Mouse (Mus musculus) hindbrain, embryonic 16.5 days (tissue): Measurements from ENCODE around the gene Nrxn2. TPM values are rescaled to one million over a fixed set of nuclear protein-coding genes. Genes with fewer than 3 reads are reported as not detected.

Experiments
- ATAC-seq: fragments of 200-750 bp; cut with Nextera tagmentation; 2 replicates; pipeline ENCODE4 v1.8.0; 2017; ENCODE audit warnings: moderate TSS enrichment, moderate library complexity
- H3K27ac ChIP-seq: fragments of 300-500 bp; sonication (generic); 2 replicates; pipeline ENCODE4 v1.5.1; 2014; ENCODE audit warnings: low read depth, mild to moderate bottlenecking, control low read depth, low read length, moderate library complexity
- H3K27me3 ChIP-seq: fragments of 300-500 bp; sonication (generic); replicated peaks from 2 replicates; pipeline ENCODE4 v1.6.1; 2014; ENCODE audit warnings: low read length; ENCODE audit not compliant: control insufficient read depth, insufficient read depth
- H3K36me3 ChIP-seq: fragments of 300-500 bp; sonication (generic); 2 replicates; pipeline ENCODE4 v1.6.1; 2014; ENCODE audit warnings: mild to moderate bottlenecking, low read length, moderate library complexity, mixed read lengths; ENCODE audit not compliant: control insufficient read depth, insufficient read depth
- H3K4me1 ChIP-seq: fragments of 300-500 bp; sonication (generic); 2 replicates; pipeline ENCODE4 v1.6.1; 2014; ENCODE audit warnings: low read depth, low read length; ENCODE audit not compliant: control insufficient read depth, insufficient read depth
- H3K4me2 ChIP-seq: fragments of 300-500 bp; sonication (generic); 2 replicates; pipeline ENCODE4 v1.6.1; 2014; ENCODE audit warnings: mild to moderate bottlenecking, low read length, control low read depth, moderate library complexity
- H3K4me3 ChIP-seq: fragments of 300-500 bp; sonication (generic); 2 replicates; pipeline ENCODE4 v1.5.1; 2014; ENCODE audit warnings: mild to moderate bottlenecking, low read length, control low read depth, moderate library complexity
- H3K9ac ChIP-seq: fragments of 300-500 bp; sonication (generic); 2 replicates; pipeline ENCODE4 v1.6.1; 2014; ENCODE audit warnings: low read depth, mild to moderate bottlenecking, control low read depth, low read length, moderate library complexity
- H3K9me3 ChIP-seq: fragments of 300-500 bp; sonication (generic); 2 replicates; pipeline ENCODE4 v1.6.1; 2014; ENCODE audit warnings: mild to moderate bottlenecking, low read length, moderate library complexity; ENCODE audit not compliant: control insufficient read depth
- WGBS: fragments of 180-500 bp; shearing (Covaris S2); extraction: QIAGEN DNeasy Blood & Tissue Kit; methylation state at CpG from one replicate; pipeline ENCODE4 v1.1.7; 2014; 5-methylcytosine and 5-hydroxymethylcytosine counted together
- polyA plus RNA-seq: library from polyadenylated mRNA; unstranded; fragments of >200 nt; fragmentation: Nextera tagmentation; extraction: Ambion mirVana; gene quantifications from 2 replicates; pipeline ENCODE4 v1.2.1, GENCODE M21; 2015

Gene Nrxn2
- polyA plus RNA-seq, 1 experiment from 2014 or later: 37.1 TPM

GRCm38 (mm10) chr19:6427653-6428434, 9.3 kb downstream of the Nrxn2 start:
- no peaks in the 10 kb centered on the region for H3K9me3 ChIP-seq
- H3K4me3 ChIP-seq: peak overlapping the region; percentile 32
- peaks cover 70% of the 10 kb centered on the region for H3K4me1 ChIP-seq
- peak overlapping the region; percentile 55 for H3K4me2 ChIP-seq
- H3K36me3 ChIP-seq: no peaks in the 10 kb centered on the region; the same call in 1 of the 2 replicates
- H3K27me3 ChIP-seq: peaks cover 5% of the 10 kb centered on the region; the same call in 1 of the 2 replicates
- WGBS: under 1% methylated on average over 82 of the region's 94 CpGs
- 0 out of 2 replicates have a peak, but pooled peaks have one; percentile 0 for ATAC-seq
- H3K27ac ChIP-seq: no peak overlapping the region
- H3K9ac ChIP-seq: peak overlapping the region; percentile 50

GRCm38 (mm10) chr19:6428501-6429200, 10.1 kb downstream of the Nrxn2 start:
- peak overlapping the region; percentile 55 for H3K4me2 ChIP-seq
- H3K9me3 ChIP-seq: no peaks in the 10 kb centered on the region
- H3K27me3 ChIP-seq: peaks cover 5% of the 10 kb centered on the region; the same call in 1 of the 2 replicates
- H3K27ac ChIP-seq: no peak overlapping the region
- H3K9ac ChIP-seq: peak overlapping the region; percentile 50
- peaks cover 68% of the 10 kb centered on the region for H3K4me1 ChIP-seq
- peak overlapping the region; percentile 32 for H3K4me3 ChIP-seq
- peak; percentile 25 for ATAC-seq
- 4% methylated on average over 55 of the region's 60 CpGs for WGBS
- no peaks in the 10 kb centered on the region; the same call in 1 of the 2 replicates for H3K36me3 ChIP-seq

- H3K27ac ChIP-seq: no peak overlapping the region
- ATAC-seq: no peak
- no peak overlapping the region for H3K4me3 ChIP-seq
- no peak overlapping the region; the same call in 1 of the 2 replicates for H3K4me2 ChIP-seq
- H3K27me3 ChIP-seq: no peaks in the 10 kb centered on the region
- peaks cover 46% of the 10 kb centered on the region for H3K4me1 ChIP-seq
- 55% methylated on average over 10 of the region's 10 CpGs for WGBS
- H3K9me3 ChIP-seq: no peaks in the 10 kb centered on the region
- H3K9ac ChIP-seq: no peak overlapping the region; the same call in 1 of the 2 replicates
- no peaks in the 10 kb centered on the region for H3K36me3 ChIP-seq
Measured at GRCm38 (mm10) chr19:6443016-6443415, 24.5 kb downstream of the Nrxn2 start.

- peak overlapping the region; percentile 83 for H3K27ac ChIP-seq
- peaks cover 56% of the 10 kb centered on the region for H3K4me1 ChIP-seq
- no peak overlapping the region for H3K4me3 ChIP-seq
- H3K36me3 ChIP-seq: no peaks in the 10 kb centered on the region
- ATAC-seq: peak; percentile 88
- H3K9ac ChIP-seq: peak overlapping the region; percentile 13
- H3K4me2 ChIP-seq: peak overlapping the region; percentile 37
- 14% methylated on average over 10 of the region's 10 CpGs for WGBS
- no peaks in the 10 kb centered on the region for H3K27me3 ChIP-seq
- no peaks in the 10 kb centered on the region for H3K9me3 ChIP-seq
Measured at GRCm38 (mm10) chr19:6445761-6446423, 27.4 kb downstream of the Nrxn2 start.

- peak overlapping the region; percentile 43; the same call in 1 of the 2 replicates for H3K9ac ChIP-seq
- 44% methylated on average over 7 of the region's 7 CpGs for WGBS
- ATAC-seq: no peak
Measured at GRCm38 (mm10) chr19:6446736-6447437, 28.4 kb downstream of the Nrxn2 start.

GRCm38 (mm10) chr19:6448752-6449151, 30.2 kb downstream of the Nrxn2 start:
- ATAC-seq: no peak
- H3K4me1 ChIP-seq: peaks cover 71% of the 10 kb centered on the region
- 59% methylated on average over 5 of the region's 5 CpGs for WGBS

More at GRCm38 (mm10) chr19:6446736-6447437, 28.4 kb downstream of the Nrxn2 start:
- Histone ChIP-seq H3K4me1 (peaks cover 63% of the 10 kb centered on the region), H3K27me3 (no peaks in the 10 kb centered on the region), H3K27ac (peak overlapping the region; percentile 83), H3K4me2 (no peak overlapping the region), H3K4me3 (no peak overlapping the region), H3K9me3 (no peaks in the 10 kb centered on the region), H3K36me3 (no peaks in the 10 kb centered on the region)

GRCm38 (mm10) chr19:6449841-6450240, 31.3 kb downstream of the Nrxn2 start:
- no peaks in the 10 kb centered on the region for H3K27me3 ChIP-seq
- 77% methylated on average over 7 of the region's 7 CpGs for WGBS
- H3K4me3 ChIP-seq: no peak overlapping the region
- ATAC-seq: no peak
- peaks cover 71% of the 10 kb centered on the region for H3K4me1 ChIP-seq
- no peak overlapping the region for H3K4me2 ChIP-seq
- H3K36me3 ChIP-seq: no peaks in the 10 kb centered on the region
- no peak overlapping the region for H3K27ac ChIP-seq
- H3K9me3 ChIP-seq: no peaks in the 10 kb centered on the region
- peak overlapping the region; percentile 26; the same call in 1 of the 2 replicates for H3K9ac ChIP-seq

More at GRCm38 (mm10) chr19:6448752-6449151, 30.2 kb downstream of the Nrxn2 start:
- H3K9ac ChIP-seq: no peak overlapping the region; the same call in 1 of the 2 replicates
- H3K4me3 ChIP-seq: no peak overlapping the region
- no peaks in the 10 kb centered on the region for H3K9me3 ChIP-seq
- H3K36me3 ChIP-seq: no peaks in the 10 kb centered on the region
- H3K27me3 ChIP-seq: no peaks in the 10 kb centered on the region
- no peak overlapping the region for H3K27ac ChIP-seq
- no peak overlapping the region for H3K4me2 ChIP-seq

GRCm38 (mm10) chr19:6452030-6452494, 33.5 kb downstream of the Nrxn2 start:
- Histone ChIP-seq H3K27ac (peak overlapping the region; percentile 77), H3K9ac (peak overlapping the region; percentile 20), H3K4me3 (no peak overlapping the region), H3K9me3 (no peaks in the 10 kb centered on the region), H3K4me2 (no peak overlapping the region; the same call in 1 of the 2 replicates), H3K27me3 (no peaks in the 10 kb centered on the region), H3K4me1 (peaks cover 49% of the 10 kb centered on the region), H3K36me3 (0 out of 2 replicates have a peak, but pooled peaks cover 5% of the 10 kb centered on the region)
- WGBS: 18% methylated on average over 6 of the region's 6 CpGs
- ATAC-seq: peak; percentile 74
